Mouse (Mus musculus): ENCODE data around the gene Pcgf1.

Gene Pcgf1

GRCm38 (mm10) chr6:83066441-83066840 lies 11.2 kb upstream of the Pcgf1 start:
- no peak for DNase-seq

DNA sequence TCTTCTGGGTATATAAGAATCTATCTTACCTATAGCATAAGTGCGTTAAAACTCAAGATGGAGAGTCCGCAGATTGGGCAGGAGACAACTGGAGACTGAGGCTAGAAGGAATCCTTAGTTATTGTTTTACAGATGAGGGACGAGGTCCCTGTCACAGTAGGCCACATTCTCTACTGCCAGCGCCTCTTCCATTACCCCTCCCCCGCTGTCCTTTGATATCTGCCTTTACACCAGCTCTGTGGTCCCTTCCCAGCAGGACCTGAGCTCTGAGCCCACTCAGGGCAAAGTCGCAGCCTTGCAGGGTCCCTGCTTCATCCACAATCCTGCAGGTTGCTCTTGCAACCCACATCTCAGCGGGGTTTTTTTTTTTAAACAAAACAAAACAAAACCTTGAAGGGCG lies 9.4 kb upstream of the Pcgf1 start:
- no peak for DNase-seq

- no peak for DNase-seq
These were observed 8.8 kb upstream of the Pcgf1 start for GRCm38 (mm10) chr6:83068706-83069487.

- DNase-seq: no peak
These were observed 8.0 kb upstream of the Pcgf1 start for GRCm38 (mm10) chr6:83069488-83070246.

- DNase-seq: no peak
These were observed 7.6 kb upstream of the Pcgf1 start, which contains the start of gene Tlx2 for GRCm38 (mm10) chr6:83070247-83070310. TSS of gene Tlx2 (minus strand) at chr6:83070293.

DNA sequence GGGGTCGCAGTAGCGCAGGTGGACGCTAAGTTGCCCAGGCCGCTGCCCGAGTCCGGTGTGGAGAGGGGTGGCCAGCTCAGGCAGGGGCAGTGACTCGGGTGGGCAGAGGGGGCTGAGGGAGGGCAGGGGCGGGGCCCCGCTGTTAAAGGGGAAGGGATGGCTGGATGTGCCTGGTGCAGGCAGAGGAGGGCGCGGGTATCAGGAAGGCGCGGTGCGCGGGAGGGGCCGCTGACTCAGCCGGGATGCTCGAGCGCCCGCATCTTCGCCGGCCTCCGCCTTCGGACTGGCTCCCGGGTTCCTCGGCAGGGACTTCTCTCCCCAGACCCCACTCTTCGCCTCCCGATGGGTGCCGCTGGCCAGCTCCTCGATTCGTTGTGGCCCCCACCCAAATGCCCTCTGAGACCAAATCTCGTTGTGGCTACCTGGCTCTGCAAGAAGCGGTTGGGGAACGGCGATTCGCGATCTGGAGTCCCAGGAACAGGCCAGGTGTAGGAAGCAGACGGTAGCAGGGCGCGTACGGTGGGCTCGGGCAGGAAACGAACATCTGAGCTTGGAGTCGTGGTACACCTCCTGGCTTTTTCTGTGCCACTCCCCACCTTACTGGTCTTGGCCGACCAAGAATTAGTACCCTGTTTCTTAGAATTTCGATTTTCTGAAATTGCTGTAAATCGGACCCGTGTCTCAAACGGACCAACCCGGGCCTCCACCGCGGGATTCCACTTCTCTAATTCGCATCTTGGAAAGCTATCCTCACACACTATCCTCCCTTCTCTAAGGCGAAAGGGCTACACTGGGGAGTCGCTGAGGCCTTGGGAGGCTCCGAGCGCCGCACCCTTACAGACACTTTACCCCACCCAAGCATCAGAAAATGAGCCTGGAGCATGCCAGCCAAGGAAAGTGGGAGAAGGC lies 7.1 kb upstream of the Pcgf1 start:
- DNase-seq: no peak

GRCm38 (mm10) chr6:83071220-83071619 lies 6.4 kb upstream of the Pcgf1 start:
- no peak for DNase-seq

GRCm38 (mm10) chr6:83074979-83075378 lies 2.7 kb upstream of the Pcgf1 start:
- no peak for DNase-seq

DNA sequence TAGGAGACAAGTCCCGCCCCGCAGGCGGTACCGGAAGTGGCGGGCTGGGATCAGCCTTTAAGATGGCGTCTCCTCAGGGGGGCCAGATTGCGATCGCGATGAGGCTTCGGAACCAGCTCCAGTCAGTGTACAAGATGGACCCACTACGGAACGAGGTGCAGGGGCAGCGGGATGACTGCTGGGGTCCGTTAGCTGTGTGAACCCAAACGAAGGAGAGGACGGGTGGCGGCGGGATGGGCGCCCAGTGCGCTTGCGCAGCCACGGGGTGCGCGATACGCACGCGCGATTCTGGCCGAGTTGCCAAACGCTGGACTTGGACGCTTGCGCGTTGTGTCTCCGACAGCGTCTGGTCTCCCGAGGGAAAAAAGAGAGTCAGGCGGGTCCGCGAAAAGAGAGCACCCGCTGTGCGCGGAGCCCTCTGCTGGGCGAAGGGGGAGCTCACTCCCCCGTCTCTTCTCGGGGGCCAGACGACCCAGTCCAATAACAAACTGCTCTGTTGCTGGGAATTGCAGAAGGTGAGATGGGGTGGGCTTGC lies 722 bp downstream of the Pcgf1 start:
- peak; percentile 100 for DNase-seq

GRCm38 (mm10) chr6:83080210-83080609 lies 2.5 kb downstream of the Pcgf1 start:
- DNase-seq: no peak

GRCm38 (mm10) chr6:83083497-83083896 lies 5.8 kb downstream of the Pcgf1 start:
- no peak for DNase-seq

- no peak for DNase-seq
These were observed 6.8 kb downstream of the Pcgf1 start for GRCm38 (mm10) chr6:83084477-83084876.

DNA sequence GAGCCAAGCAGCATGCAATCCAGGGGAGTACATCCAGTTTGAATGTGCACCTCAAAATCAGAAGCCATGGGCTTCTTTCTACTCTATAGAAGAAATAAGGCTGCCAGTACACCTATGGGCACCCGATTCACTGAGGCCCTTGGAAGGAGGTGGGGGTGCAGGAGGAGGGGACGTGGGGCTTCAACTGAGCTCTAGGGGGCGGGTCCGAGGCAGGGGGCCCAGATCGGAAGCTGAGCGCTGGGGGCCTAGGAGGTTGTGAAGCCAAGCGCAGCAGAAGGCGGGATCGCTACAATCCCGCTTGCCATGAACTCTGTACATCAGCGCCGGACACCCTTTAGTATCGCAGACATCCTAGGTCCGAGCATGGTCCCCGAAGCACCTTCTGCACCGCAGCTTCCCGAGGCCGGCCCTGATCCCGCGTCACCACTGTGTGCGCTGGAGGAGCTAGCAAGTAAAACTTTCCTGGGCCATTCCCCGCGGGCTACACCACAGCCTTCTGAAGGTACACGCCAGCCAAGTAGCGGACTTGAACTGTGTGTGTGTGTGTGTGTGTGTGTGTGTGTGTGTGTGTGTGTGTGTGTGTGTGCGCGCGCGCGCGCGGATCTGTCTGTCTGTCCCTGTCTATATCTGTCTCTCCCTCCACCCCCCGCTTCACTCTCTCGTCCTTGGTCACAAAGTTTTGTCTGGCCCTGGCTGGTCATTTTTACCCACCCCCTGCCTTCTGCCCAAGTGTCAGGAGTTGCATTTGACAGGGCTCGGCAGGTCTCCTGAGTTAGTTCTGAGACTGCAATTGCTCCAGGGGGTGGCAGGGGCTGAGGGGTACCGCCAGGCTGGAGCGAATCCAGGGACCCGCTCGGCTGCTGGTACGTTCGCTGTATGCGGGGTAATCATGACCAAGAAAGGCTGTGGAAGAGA lies 8.7 kb downstream of the Pcgf1 start, which contains the start of gene Lbx2:
Lbx2 (plus strand) TSS at position 247 of the 915 bp plus-strand sequence.
- DNase-seq: no peak

DNA sequence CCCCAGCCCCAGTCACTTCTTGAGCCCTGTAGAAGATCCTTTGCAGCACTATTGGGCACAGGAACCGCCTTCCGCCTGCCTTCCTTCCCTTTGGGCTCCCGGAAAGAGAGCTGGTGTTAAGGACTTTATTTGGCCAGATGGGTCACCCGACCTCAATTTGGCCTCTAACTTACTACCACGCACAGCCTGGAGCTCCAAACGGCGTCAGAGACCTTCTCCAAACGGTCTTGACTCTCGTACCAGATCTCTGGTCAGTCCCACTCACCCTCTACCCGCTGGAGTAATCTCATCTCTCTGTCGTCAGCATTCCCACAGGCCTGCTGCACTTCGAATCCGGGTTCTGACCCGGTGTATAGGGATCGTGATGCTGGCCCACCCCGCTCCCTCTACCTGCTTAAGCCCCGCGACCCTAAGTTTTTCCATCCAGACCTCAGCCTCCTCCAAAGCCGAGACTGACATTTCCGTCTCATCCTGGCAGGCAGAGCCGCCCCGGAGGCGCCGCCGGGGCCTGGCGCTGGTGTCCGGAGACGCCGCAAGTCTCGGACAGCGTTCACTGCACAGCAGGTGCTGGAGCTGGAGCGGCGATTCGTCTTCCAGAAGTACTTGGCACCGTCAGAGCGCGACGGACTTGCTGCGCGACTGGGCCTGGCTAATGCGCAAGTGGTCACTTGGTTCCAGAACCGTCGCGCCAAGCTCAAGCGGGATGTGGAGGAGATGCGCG lies 9.7 kb downstream of the Pcgf1 start:
- no peak for DNase-seq

DNA sequence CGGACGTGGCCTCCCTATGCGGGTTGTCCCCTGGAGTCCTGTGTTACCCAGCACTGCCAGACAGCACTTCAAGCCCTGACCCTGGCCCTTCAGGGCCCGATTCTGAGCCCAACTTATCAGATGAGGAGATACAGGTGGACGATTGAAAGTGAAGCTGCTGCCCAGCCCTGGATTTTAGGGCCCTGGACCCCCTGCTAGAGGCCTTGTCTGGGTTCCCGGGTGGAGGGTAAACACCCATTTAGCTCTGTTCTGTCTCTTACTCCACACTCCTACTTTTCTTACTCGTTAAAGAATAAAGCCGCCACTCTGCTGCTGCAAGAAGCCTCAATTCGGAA lies 10.2 kb downstream of the Pcgf1 start:
- DNase-seq: no peak

- DNase-seq: no peak
These were observed 14.9 kb downstream of the Pcgf1 start for GRCm38 (mm10) chr6:83092416-83093127.

- no peak for DNase-seq
These were observed 18.3 kb downstream of the Pcgf1 start for GRCm38 (mm10) chr6:83095968-83096367.

DNA sequence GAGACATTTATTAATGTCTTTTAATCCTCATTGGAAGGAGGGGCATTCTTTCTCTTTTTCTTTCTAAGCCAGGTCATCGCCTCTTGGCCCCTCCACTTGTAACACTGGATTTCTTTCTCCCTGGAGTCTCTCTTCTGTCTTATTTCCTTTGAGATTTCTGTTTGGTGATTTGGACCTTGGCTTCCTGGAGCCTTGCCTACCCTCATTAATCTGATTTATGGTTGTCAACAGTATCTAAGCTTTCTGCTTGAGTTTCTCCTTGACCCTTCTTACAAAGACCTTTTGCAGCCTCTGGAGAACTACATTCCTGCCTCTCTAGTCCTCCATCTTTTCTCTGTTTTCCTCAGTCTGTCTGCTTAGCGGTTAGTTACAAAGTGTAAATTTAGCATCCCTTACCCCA lies 20.7 kb downstream of the Pcgf1 start:
- DNase-seq: no peak

DNA sequence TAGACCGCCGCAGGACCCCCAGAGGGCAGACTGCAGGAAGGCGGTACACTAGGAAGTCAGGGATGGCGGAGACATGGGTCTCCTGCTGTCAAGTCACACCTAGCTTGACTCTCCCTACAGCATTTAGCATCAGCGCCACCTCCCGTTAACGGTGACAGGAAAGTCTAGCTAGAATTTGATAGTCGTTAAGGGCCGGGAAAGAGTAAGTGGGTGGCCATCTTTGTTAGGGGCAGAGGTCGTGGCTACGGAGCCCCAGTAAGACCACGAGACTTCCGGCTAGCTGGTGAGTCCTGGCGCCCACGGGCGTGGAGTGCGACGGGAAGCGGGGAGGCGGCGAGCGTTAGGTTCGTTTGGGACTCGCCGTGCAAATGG lies 23.6 kb downstream of the Pcgf1 start, which contains the start of the genes Ccdc142 and Gm42688:
Ccdc142 (plus strand) TSS at position 286 of the 372 bp plus-strand sequence.
Gm42688 (plus strand) TSS at position 302 of the 372 bp plus-strand sequence.
- DNase-seq: peak; percentile 83

GRCm38 (mm10) chr6:83101688-83102556 lies 24.3 kb downstream of the Pcgf1 start:
- DNase-seq: peak; percentile 64
